Mouse (Mus musculus): ENCODE results near the gene Slfn3. TPM values are rescaled to one million over a fixed set of nuclear protein-coding genes. Genes with fewer than 3 reads are reported as not detected.
"Not testable (repeated sequence)": the region's sequence is repeated elsewhere in the genome, so short reads cannot be mapped to it uniquely, and the experiment has no call there.

The Slfn3 gene
- polyA plus RNA-seq, 1 experiment from 2014 or later = 2.0 TPM

GRCm38 (mm10) chr11:83257211-83257610, 66.1 kb downstream of the Slfn3 start:
- ATAC-seq (ENCODE audit: low read depth); H3K4me3 ChIP-seq (ENCODE audit: low read depth, low read length); H3K9ac ChIP-seq (ENCODE audit: low read depth, low read length); H3K9me3 ChIP-seq (replicated peaks; ENCODE audit: control insufficient read depth, low read length); H3K36me3 ChIP-seq (ENCODE audit: control insufficient read depth, insufficient read depth); H3K27ac ChIP-seq (ENCODE audit: low read length); H3K27me3 ChIP-seq (ENCODE audit: control insufficient read depth, insufficient read depth, low read depth, low read length); H3K4me2 ChIP-seq (ENCODE audit: low read depth, low read length); H3K4me1 ChIP-seq (ENCODE audit: control insufficient read depth, low read depth, low read length): not testable (repeated sequence)
- WGBS (ENCODE audit: insufficient replicate concordance) = 57% methylated on average over 5 of the region's 5 CpGs

GRCm38 (mm10) chr11:83262673-83263072, 71.5 kb downstream of the Slfn3 start:
- peak overlapping the region; percentile 16; the same call in 1 of the 2 replicates for H3K4me3 ChIP-seq (ENCODE audit: low read depth, low read length)
- peak; percentile 93 for ATAC-seq (ENCODE audit: low read depth)

GRCm38 (mm10) chr11:83263146-83263545, 72.0 kb downstream of the Slfn3 start:
- peak; percentile 86 for ATAC-seq (ENCODE audit: low read depth)
- Histone ChIP-seq H3K36me3 (ENCODE audit: control insufficient read depth, insufficient read depth) (peaks cover 2% of the 10 kb centered on the region; the same call in 1 of the 2 replicates), H3K4me2 (ENCODE audit: low read depth, low read length) (peak overlapping the region; percentile 51), H3K27ac (ENCODE audit: low read length) (peak overlapping the region; percentile 92), H3K9ac (ENCODE audit: low read depth, low read length) (peak overlapping the region; percentile 46), H3K27me3 (ENCODE audit: control insufficient read depth, insufficient read depth, low read depth, low read length) (no peaks in the 10 kb centered on the region), H3K4me1 (ENCODE audit: control insufficient read depth, low read depth, low read length) (peaks cover 14% of the 10 kb centered on the region), H3K9me3 (replicated peaks; ENCODE audit: control insufficient read depth, low read length) (no peaks in the 10 kb centered on the region), H3K4me3 (ENCODE audit: low read depth, low read length) (peak overlapping the region; percentile 16; the same call in 1 of the 2 replicates)
- WGBS (ENCODE audit: insufficient replicate concordance) = 34% methylated on average over 3 of the region's 3 CpGs

More at GRCm38 (mm10) chr11:83262673-83263072, 71.5 kb downstream of the Slfn3 start:
- Histone ChIP-seq H3K27ac (ENCODE audit: low read length) (peak overlapping the region; percentile 92), H3K4me1 (ENCODE audit: control insufficient read depth, low read depth, low read length) (peaks cover 14% of the 10 kb centered on the region), H3K27me3 (ENCODE audit: control insufficient read depth, insufficient read depth, low read depth, low read length) (no peaks in the 10 kb centered on the region), H3K9ac (ENCODE audit: low read depth, low read length) (peak overlapping the region; percentile 46), H3K9me3 (replicated peaks; ENCODE audit: control insufficient read depth, low read length) (no peaks in the 10 kb centered on the region), H3K4me2 (ENCODE audit: low read depth, low read length) (peak overlapping the region; percentile 51), H3K36me3 (ENCODE audit: control insufficient read depth, insufficient read depth) (peaks cover 2% of the 10 kb centered on the region; the same call in 1 of the 2 replicates)
- 54% methylated on average over 1 of the region's 1 CpGs for WGBS (ENCODE audit: insufficient replicate concordance)

Other genes starting within 250 kb of the Slfn3 start
- 1.6 TPM in 2 replicates for gene Slfn5, start 240.0 kb upstream of the Slfn3 start, polyA plus RNA-seq (2015; fragmentation: Nextera tagmentation; extraction: Ambion mirVana)
- 4.5 and 5.6 TPM in 2 replicates for gene Slfn9, start 199.5 kb upstream of the Slfn3 start, polyA plus RNA-seq (2015; fragmentation: Nextera tagmentation; extraction: Ambion mirVana)
- gene Slfn8, start 170.5 kb upstream of the Slfn3 start, polyA plus RNA-seq (2015; fragmentation: Nextera tagmentation; extraction: Ambion mirVana) = 0.40 and 0.51 TPM in 2 replicates
- gene Slfn2, start 126.2 kb upstream of the Slfn3 start, polyA plus RNA-seq (2015; fragmentation: Nextera tagmentation; extraction: Ambion mirVana) = 11.2 and 11.7 TPM in 2 replicates
- 1.1 and 1.2 TPM in 2 replicates for gene Slfn1, start 74.5 kb upstream of the Slfn3 start, polyA plus RNA-seq (2015; fragmentation: Nextera tagmentation; extraction: Ambion mirVana)
- 0.99 and 1.2 TPM in 2 replicates for gene Slfn4, start 16.1 kb upstream of the Slfn3 start, polyA plus RNA-seq (2015; fragmentation: Nextera tagmentation; extraction: Ambion mirVana)
- 39.7 and 43.0 TPM in 2 replicates for gene Slfn14, start 95.4 kb downstream of the Slfn3 start, polyA plus RNA-seq (2015; fragmentation: Nextera tagmentation; extraction: Ambion mirVana)
- 19.2 and 21.7 TPM in 2 replicates for gene Ap2b1, start 107.7 kb downstream of the Slfn3 start, polyA plus RNA-seq (2015; fragmentation: Nextera tagmentation; extraction: Ambion mirVana)
- 5.6 and 6.2 TPM in 2 replicates for gene Pex12, start 111.3 kb downstream of the Slfn3 start, polyA plus RNA-seq (2015; fragmentation: Nextera tagmentation; extraction: Ambion mirVana)
- gene Rasl10b, start 217.8 kb downstream of the Slfn3 start, polyA plus RNA-seq (2015; fragmentation: Nextera tagmentation; extraction: Ambion mirVana) = 0.02 and 0.07 TPM in 2 replicates
- not detected in 2 replicates for gene Gas2l2, start 238.1 kb downstream of the Slfn3 start, polyA plus RNA-seq (2015; fragmentation: Nextera tagmentation; extraction: Ambion mirVana)
- 1.7 and 2.4 TPM in 2 replicates for gene 1700020L24Rik, start 246.3 kb downstream of the Slfn3 start, polyA plus RNA-seq (2015; fragmentation: Nextera tagmentation; extraction: Ambion mirVana)